ENCODE assay signal across 13 mouse cellular contexts in genomic region chr10:130229584-130229983, GRCm38 (mm10). TPM values are rescaled to one million over a fixed set of nuclear protein-coding genes. Genes with fewer than 3 reads are reported as not detected.
A peak's percentile ranks its signal among the peaks of the same experiment; 100 is the strongest.
DNase-seq lines count a peak whose midpoint lies in the region; ATAC-seq and TF ChIP-seq lines count a peak whose summit lies in the region.
"Had no signal": no experiment of that assay in that cellular context is flagged by ENCODE, and none has a peak within 500 bp of the region (broad histone marks: within the 10 kb centered on the region; RNA-seq: fewer than 3 reads in every experiment).

No protein-coding gene starts in this region.

- H3K4me2 ChIP-seq in liver, postnatal 0 days (ENCODE audit: low read depth, low read length) = no peak overlapping the region
- no peak overlapping the region for H3K4me2 ChIP-seq in liver, embryonic 11.5 days
- H3K4me2 ChIP-seq: embryonic facial prominence, embryonic 13.5 days; heart, embryonic 15.5 days; kidney, embryonic 15.5 days had no signal

- 75% methylated on average over 5 of the region's 5 CpGs for WGBS in liver, postnatal 0 days (ENCODE audit: insufficient replicate concordance)
- WGBS in liver, embryonic 11.5 days = 81% methylated on average over 5 of the region's 5 CpGs

- H3K4me3 ChIP-seq in liver, postnatal 0 days (ENCODE audit: low read depth, low read length) = no peak overlapping the region
- no peak overlapping the region for H3K4me3 ChIP-seq in liver, embryonic 11.5 days (ENCODE audit: low read depth, low read length)
- H3K4me3 ChIP-seq: embryonic facial prominence, embryonic 13.5 days; heart, embryonic 15.5 days; kidney, embryonic 15.5 days had no signal

- TF ChIP-seq CTCF in liver, postnatal 0 days (IDR thresholded peaks at IDR 0.05; ENCODE audit: low read depth) = 0 out of 2 replicates have a peak, but pooled peaks have one; percentile 16
- peak; percentile 14; the same call in 1 of the 2 replicates for TF ChIP-seq CTCF in brain, embryonic 14.5 days (IDR thresholded peaks at IDR 0.05; ENCODE audit: borderline replicate concordance, extremely low read depth, insufficient read depth, insufficient read length)

- H3K9me3 ChIP-seq in liver, postnatal 0 days (ENCODE audit: low read length) = no peaks in the 10 kb centered on the region
- H3K9me3 ChIP-seq in liver, embryonic 11.5 days (ENCODE audit: control insufficient read depth, low read length) = no peaks in the 10 kb centered on the region
- H3K9me3 ChIP-seq: embryonic facial prominence, embryonic 13.5 days; heart, embryonic 15.5 days; kidney, embryonic 15.5 days had no signal

- no peak for TF ChIP-seq EP300 in liver, postnatal 0 days (IDR thresholded peaks at IDR 0.05; ENCODE audit: low read depth)

- no peak for ATAC-seq in liver, postnatal 0 days
- no peak for ATAC-seq in liver, embryonic 11.5 days (replicated peaks; ENCODE audit: low FRiP score)
- no peak for ATAC-seq in activated CD4-positive, CD25-positive, alpha-beta regulatory T cell, adult 4 months

- H3K9ac ChIP-seq in liver, postnatal 0 days (replicated peaks) = no peak overlapping the region
- H3K9ac ChIP-seq in liver, embryonic 11.5 days (ENCODE audit: low read depth, low read length) = no peak overlapping the region
- H3K9ac ChIP-seq: embryonic facial prominence, embryonic 13.5 days; heart, embryonic 15.5 days; kidney, embryonic 15.5 days had no signal

- peak; percentile 25 to 33 for DNase-seq in cerebellum, postnatal 10 days
- no peak for DNase-seq in cerebellum, adult 11-12 months
- no peak for DNase-seq in liver, postnatal 0 days
- DNase-seq in liver, embryonic 11.5 days (ENCODE audit: low spot score) = no peak
- peak; percentile 17 for DNase-seq in brain, embryonic 14.5 days (ENCODE audit: low read depth)
- DNase-seq in splenic B cell, adult 2 months (ENCODE audit: low read depth, low spot score) = peak; percentile 30
- no peak for DNase-seq in thymus, postnatal 4 days
- DNase-seq: lung, adult 2 months had no signal

- H3K27ac ChIP-seq in liver, postnatal 0 days (ENCODE audit: low read depth) = no peak overlapping the region
- H3K27ac ChIP-seq in liver, embryonic 11.5 days (ENCODE audit: low read depth, low read length) = no peak overlapping the region
- H3K27ac ChIP-seq: embryonic facial prominence, embryonic 13.5 days; heart, embryonic 15.5 days; kidney, embryonic 15.5 days had no signal

- no peaks in the 10 kb centered on the region for H3K27me3 ChIP-seq in liver, postnatal 0 days (ENCODE audit: insufficient read depth, low read length)
- H3K27me3 ChIP-seq in liver, embryonic 11.5 days (replicated peaks; ENCODE audit: control insufficient read depth, insufficient read depth, low read length) = no peaks in the 10 kb centered on the region
- no peaks in the 10 kb centered on the region for H3K27me3 ChIP-seq in splenic B cell, adult 2 months (ENCODE audit: control insufficient read depth, insufficient read depth, low read length, poor library complexity, severe bottlenecking)
- H3K27me3 ChIP-seq: embryonic facial prominence, embryonic 13.5 days; heart, embryonic 15.5 days; kidney, embryonic 15.5 days had no signal

- H3K36me3 ChIP-seq in liver, postnatal 0 days (replicated peaks; ENCODE audit: insufficient read depth, low read length) = no peaks in the 10 kb centered on the region
- no peaks in the 10 kb centered on the region for H3K36me3 ChIP-seq in liver, embryonic 11.5 days (ENCODE audit: control insufficient read depth, insufficient read depth, low read length)
- no peaks in the 10 kb centered on the region for H3K36me3 ChIP-seq in splenic B cell, adult 2 months (ENCODE audit: control insufficient read depth, insufficient read depth, low read length, poor library complexity, severe bottlenecking)
- H3K36me3 ChIP-seq: embryonic facial prominence, embryonic 13.5 days; heart, embryonic 15.5 days; kidney, embryonic 15.5 days had no signal

- no peak for TF ChIP-seq POLR2A in brain, embryonic 14.5 days (IDR thresholded peaks at IDR 0.05; ENCODE audit: borderline replicate concordance, extremely low read depth, insufficient read depth, insufficient read length, poor library complexity, severe bottlenecking)

- H3K4me1 ChIP-seq in liver, postnatal 0 days (ENCODE audit: insufficient read depth) = no peaks in the 10 kb centered on the region
- H3K4me1 ChIP-seq in liver, embryonic 11.5 days (replicated peaks; ENCODE audit: control insufficient read depth, insufficient read depth, low read length) = no peaks in the 10 kb centered on the region
- H3K4me1 ChIP-seq: embryonic facial prominence, embryonic 13.5 days; heart, embryonic 15.5 days; kidney, embryonic 15.5 days had no signal

RNA-seq across cellular contexts. Expression of gene Olfr827, which starts 15.4 kb away (rescaled TPM):
- polyA plus RNA-seq in liver, postnatal 0 days (2015; fragmentation: Nextera tagmentation; extraction: Ambion mirVana) = not detected in 2 replicates
- polyA plus RNA-seq in liver, embryonic 11.5 days (2014; fragmentation: Nextera tagmentation; extraction: Ambion mirVana) = not detected in 2 replicates
- not detected in 2 replicates for polyA plus RNA-seq in brain, embryonic 14.5 days (2012; rRNA removed)
- polyA plus RNA-seq in activated CD4-positive, CD25-positive, alpha-beta regulatory T cell, adult 4 months (2017; shearing (Covaris generic)) = not detected
- polyA plus RNA-seq: embryonic facial prominence, embryonic 13.5 days; heart, embryonic 15.5 days; kidney, embryonic 15.5 days; lung, adult 2 months; stomach, embryonic 14.5 days had no signal

RNA-seq across cellular contexts. Expression of gene Olfr826, which starts 45.6 kb away (rescaled TPM):
- polyA plus RNA-seq in liver, postnatal 0 days (2015; fragmentation: Nextera tagmentation; extraction: Ambion mirVana) = not detected in 2 replicates
- not detected in 2 replicates for polyA plus RNA-seq in liver, embryonic 11.5 days (2014; fragmentation: Nextera tagmentation; extraction: Ambion mirVana)
- polyA plus RNA-seq in brain, embryonic 14.5 days (2012; rRNA removed) = not detected in 2 replicates
- polyA plus RNA-seq in activated CD4-positive, CD25-positive, alpha-beta regulatory T cell, adult 4 months (2017; shearing (Covaris generic)) = under 1 TPM in 1 of 2 experiments, not detected in 1; 0.12 TPM
- polyA plus RNA-seq: embryonic facial prominence, embryonic 13.5 days; heart, embryonic 15.5 days; kidney, embryonic 15.5 days; lung, adult 2 months; stomach, embryonic 14.5 days had no signal

RNA-seq across cellular contexts. Expression of gene Neurod4, which starts 50.5 kb away (rescaled TPM):
- polyA plus RNA-seq in liver, postnatal 0 days (2015; fragmentation: Nextera tagmentation; extraction: Ambion mirVana) = not detected in 2 replicates
- not detected in 2 replicates for polyA plus RNA-seq in liver, embryonic 11.5 days (2014; fragmentation: Nextera tagmentation; extraction: Ambion mirVana)
- polyA plus RNA-seq in brain, embryonic 14.5 days (2012; rRNA removed) = 2.0 and 2.5 TPM in 2 replicates
- under 1 TPM in 1 of 2 experiments, not detected in 1; 0.14 TPM for polyA plus RNA-seq in activated CD4-positive, CD25-positive, alpha-beta regulatory T cell, adult 4 months (2017; shearing (Covaris generic))
- polyA plus RNA-seq: heart, embryonic 15.5 days; kidney, embryonic 15.5 days; lung, adult 2 months; stomach, embryonic 14.5 days had no signal

Comparison
In these comparisons a context has a peak if more than half of its experiments do, and no peak if none do; other contexts are left out.
1. DNase-seq: peak in cerebellum, postnatal 10 days (2 of 2), brain, embryonic 14.5 days (single experiment) and splenic B cell, adult 2 months (single experiment); none in cerebellum, adult 11-12 months (single experiment), liver, postnatal 0 days (single experiment), liver, embryonic 11.5 days (single experiment) and thymus, postnatal 4 days (single experiment).